Mouse (Mus musculus): ENCODE measurements around the gene Rps28. TPM values are rescaled to one million over a fixed set of nuclear protein-coding genes. Genes with fewer than 3 reads are reported as not detected.
A peak's percentile ranks its signal among the peaks of the same experiment; 100 is the strongest.
"Not testable (repeated sequence)": the region's sequence is repeated elsewhere in the genome, so short reads cannot be mapped to it uniquely, and the experiment has no call there.

The Rps28 gene
- 1,000 to 10,000 TPM; 1,097 to 1,179 TPM for total RNA-seq (2021)

DNA sequence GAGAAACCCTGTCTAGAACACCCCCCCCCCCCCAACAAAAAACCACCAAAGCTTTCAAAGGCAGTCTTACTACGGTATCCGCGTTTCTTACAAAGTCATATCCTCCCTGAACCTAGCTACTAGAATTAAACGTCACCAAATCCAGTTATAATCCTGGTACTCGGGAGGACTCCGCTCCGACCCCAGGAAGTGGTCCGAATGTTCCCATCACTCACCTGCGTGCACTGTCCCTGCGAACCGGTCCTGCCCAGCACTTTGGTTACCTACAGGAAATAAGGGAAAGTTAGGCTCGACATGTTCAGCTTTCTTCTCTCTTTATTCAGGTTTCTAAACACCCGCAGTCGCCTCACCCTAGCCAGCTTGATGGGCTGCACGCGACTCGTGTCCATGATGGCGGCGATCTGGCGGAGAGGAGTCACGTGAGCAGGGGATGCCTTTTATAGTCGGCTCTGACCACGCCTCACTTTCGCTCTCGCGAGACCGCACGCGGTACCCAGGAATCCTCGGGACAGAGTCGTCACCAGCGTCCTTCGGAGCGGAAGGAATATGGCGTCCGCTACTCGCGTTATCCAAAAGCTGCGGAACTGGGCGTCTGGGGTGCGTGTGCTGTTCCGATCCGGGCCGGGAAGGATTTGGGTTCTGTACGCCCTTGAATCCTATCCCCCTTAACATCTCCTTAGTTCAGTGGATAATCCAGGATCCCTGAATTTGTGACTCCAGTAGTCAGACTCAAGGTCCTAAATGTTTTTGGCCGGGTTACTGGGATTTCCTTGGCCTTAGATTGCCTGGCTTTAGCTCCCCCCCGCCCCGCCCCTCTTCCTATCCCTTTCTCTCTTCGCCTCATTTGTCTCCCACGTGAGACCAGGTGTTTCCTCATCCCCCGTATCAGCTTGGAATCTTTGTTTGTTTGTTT is at the start of gene Rps28, which contains the start of gene Ndufa7:
Gene Rps28 (minus strand): TSS at position 479 of the 913 bp plus-strand sequence.
Gene Ndufa7 (plus strand): TSS at position 489 of the 913 bp plus-strand sequence.
- DNase-seq = peak; percentile 99

DNA sequence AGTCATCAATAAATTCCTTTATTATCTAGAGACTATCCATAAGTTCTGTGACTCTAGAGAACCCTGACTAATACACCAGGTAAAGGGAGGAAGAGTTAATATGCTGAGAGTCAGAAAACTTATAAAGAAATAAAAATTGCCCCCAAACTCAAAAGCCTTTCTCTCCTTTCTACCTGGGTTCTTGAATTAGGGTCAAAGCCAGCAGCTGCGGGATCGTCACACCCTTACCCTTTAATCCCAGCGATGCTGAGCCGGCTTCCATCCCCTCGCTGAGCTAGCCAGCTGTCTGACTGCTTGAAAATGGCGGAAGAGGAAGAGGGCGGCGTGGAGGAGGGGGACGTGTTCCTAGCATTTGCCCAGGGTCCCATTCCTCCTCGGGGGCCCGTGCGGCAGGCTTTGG is 49.2 kb upstream of the Rps28 start, which contains the start of gene Gm7029:
Gene Gm7029 (plus strand): TSS at position 301 of the 400 bp plus-strand sequence.
- not testable (repeated sequence) for DNase-seq

DNA sequence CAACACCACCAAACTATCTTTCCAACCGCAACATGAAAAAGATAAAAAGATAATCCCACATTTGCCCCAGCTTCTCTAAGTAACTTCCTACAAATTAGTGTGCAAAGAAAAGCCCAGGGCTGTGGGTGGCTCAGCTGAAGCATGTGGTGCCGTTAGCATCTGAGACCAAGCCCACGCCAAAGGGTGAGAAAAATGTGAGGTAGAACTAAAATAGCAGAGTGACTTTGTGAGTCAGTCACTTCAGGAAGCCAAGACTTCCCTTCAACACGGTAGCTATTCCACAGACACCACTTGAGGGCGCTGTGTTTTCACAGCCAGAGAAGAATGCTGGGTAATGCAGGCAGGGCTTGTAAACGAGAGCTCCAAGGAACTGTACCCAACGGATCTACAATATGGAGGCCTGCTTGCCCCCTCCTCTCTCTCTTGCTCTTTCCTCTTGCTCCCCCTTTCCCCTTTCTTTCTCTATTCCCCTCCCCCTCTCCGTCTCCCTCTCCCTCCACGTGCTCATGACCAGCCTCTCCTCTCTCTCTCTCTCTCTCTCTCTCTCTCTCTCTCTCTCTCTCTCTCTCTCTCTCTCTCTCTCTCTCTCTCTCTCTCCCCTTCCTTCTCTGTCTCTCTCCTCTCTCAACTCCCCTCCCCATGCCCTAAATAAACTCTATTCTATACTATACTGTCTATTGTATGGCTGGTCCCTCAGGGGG is 41.1 kb upstream of the Rps28 start:
- peak; percentile 62 for DNase-seq

DNA sequence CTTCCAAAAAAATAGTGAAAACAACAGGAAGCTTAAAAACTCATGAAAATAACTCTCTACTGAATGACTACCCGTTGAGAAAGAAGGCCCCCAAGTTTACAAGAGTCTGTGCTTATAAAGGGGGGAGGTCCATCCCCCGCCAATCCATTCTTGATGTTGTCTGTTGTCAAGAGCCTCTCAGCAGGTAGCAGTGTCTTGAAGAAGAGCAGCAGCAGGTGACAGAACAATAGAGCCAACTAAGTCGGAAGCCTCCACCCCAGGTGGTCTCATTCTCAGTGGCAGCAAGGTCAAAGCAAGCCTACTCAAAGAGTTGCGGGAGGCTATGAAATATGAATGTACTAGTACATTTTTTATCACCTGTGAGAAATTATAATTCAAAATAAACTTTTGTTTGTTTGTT is 33.5 kb upstream of the Rps28 start:
- no peak for DNase-seq

DNA sequence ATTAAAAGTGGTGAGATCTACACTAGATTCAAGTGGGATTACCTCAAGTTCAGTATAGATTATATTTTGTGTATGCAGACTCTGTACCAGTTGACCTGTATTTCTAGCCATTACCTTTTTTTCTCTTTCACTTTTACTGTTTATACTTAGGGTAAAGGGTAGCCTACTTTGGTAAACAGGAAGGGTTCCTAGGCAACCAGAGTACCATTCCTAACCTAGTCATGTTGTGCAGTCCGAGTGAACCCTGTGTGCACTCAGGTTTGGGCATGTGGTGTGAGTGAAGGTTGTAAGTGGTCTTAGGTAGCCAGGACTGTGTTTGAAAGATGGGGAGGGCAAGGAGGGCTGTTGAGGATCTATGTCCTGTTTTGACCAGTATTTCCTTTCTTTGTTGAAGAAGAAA is 27.0 kb upstream of the Rps28 start:
- DNase-seq = no peak

DNA sequence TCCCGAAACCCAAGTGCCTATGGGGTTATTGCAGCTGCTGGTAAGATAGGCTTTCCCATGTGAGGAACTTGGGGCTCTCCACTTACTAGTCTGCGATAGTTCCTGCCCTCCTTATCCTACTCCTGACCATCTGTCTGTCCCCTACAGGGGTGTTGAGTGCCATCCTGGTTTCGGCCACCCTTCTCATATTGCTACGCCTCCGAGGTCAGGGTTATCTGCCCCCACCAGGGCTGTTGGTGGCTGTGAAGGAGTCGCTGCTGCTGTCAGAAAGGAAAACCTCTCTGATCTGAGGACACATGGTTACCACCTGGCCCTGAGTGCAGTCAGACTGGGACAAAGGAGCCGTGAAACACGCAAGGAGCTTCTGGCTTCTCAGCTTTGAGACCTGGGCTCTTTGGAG is 23.8 kb upstream of the Rps28 start:
- no peak for DNase-seq

DNA sequence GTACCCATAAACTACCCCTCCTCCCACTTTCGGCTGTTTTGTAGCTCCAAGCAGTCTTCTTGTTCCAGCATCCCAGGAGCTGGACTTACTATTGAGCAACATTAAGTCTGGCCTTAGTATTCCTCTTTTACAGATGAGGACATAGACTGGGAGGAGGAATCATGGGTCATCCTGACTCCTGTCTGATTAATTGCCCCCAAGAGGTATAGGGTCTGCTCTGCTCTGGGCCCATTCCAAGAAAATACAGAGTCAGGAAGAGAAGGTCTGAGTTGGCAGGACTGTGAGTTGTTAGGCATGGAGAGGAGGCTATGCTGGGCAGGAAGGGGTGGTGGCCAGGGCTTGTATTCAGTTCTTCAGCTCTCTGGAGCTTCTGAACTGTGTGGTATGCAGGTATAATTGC is 19.8 kb upstream of the Rps28 start:
- no peak for DNase-seq

DNA sequence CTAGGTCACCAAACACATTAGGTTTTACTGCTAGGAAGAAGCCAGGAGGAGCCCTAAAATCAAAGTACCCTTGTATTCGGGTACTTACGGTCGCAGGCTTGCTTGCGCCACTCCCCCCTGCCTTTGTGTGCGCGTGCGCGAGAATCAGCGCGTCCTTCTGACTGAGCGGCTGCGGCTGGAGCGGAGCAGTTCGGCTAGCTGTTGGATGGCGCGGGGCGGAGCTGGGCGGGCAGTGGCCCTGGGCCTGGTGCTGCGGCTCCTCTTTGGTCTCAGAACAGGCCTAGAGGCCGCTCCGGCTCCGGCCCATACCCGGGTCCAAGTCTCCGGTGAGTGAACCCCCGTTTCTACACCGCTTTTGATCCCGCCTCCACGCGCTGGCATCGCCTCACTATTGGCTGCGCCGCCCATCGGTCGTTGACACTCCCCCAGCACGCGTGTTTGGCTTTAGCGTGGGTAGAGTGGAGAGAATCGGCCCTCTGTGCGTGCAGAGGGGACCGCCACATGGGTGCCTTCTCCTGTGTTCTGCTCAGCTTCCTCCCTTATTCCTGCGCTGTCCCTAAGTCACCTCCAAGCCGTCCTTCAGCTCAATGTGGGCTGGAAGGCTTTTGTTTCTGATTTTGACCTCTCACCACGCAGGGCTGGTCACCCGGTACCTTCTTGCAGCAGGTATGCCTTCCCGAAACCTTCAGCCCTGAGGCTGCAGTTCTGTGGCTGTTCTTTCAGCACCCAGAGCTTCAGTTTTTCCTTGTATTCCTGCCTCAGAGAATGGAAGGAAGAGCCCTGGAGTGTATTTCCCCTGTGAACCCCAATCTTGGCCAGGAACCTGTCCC is 18.8 kb upstream of the Rps28 start, which contains the start of gene Cd320:
Gene Cd320 (plus strand): TSS at position 126 of the 830 bp plus-strand sequence.
- peak; percentile 91 for DNase-seq

DNA sequence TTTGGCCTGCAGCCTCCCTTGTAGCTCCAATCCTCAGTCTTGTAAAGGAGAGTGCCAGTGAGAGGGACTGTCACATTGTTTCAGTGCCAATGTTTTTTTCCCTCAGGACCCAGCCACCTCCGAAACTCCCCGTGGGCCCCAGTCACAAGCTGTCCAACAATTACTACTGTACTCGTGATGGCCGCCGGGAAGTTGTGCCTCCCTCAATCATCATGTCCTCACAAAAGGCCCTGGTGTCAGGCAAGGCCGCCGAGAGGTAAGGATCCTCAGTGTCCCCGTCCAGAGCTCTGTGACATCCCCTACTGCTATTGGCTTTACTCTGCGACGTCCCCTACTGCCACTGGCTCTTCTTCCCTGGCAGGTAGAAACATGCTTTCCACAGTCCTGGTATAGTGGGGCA is 5.2 kb upstream of the Rps28 start:
- DNase-seq = no peak

DNA sequence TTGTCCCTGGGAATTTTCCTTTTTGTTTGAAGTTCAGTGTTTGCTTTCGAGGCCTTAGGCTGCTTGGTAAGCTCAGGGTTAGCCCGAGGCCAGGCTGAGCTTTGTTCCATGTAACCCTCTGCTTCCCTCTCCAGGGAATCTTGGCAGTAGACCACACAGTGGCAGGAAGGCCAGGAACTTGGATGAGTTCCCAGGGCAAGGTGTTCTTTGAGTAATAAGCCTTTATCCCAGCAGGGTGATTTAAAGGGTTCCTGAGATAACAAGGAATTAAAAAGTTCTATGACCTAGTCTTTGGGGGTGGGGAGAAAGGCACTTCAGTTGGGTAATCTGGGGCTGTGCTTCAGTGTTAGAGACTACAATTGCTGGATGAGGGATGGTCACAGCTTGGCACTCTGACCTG is 4.5 kb upstream of the Rps28 start:
- DNase-seq = peak; percentile 86

DNA sequence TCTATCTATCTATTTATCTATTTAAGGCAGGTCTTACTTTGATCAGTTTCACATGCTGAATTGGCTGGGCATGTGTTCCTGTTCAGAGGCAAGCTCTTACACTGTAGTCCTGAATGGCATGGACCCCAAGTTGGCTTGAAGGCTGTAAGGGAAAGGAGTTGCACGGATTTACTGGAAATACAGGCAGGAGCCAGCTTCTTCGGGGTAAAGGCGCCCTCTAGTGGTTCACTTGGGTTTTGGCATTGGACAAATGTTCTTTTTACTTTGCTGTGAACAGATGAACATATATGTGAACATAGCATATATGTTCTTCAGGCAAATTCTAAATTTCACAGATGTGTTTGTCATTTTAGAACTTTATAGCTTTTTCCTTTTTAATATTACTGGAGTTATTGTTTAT is 2.5 kb upstream of the Rps28 start:
- DNase-seq = peak; percentile 87

DNA sequence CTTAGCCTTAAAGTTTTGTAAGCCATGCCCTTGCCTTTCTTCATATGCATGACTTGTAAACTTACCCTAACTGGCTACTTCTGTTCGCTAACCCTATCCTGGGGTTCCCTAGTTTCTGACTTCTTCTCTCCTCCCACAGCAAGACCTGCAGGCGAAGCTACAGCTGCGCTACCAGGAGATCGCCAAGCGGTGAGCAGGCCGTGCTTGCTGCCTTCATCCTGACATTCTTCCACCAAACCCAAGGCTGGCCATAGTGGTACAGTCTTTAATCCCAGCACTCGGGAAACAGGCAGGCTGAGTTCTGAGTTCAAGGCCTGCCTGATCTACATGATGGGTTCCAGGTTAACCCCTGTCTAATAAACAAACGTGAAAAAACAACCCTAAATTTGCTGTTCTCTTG is 1.1 kb upstream of the Rps28 start:
- DNase-seq = no peak

DNA sequence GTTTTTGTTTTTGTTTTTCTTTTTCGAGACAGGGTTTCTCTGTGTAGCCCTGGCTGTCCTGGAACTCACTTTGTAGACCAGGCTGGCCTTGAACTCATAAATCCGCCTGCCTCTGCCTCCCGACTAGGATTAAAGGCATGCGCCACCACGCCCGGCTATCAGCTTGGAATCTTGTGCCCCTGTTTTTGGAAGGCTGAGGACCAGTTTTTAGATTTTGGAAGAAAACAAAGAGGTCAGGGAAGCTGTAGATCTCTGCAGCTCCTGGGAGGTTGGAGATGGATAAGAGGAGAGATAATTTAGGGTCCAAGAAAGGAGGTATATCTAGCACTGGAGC is 602 bp upstream of the Rps28 start:
- not testable (repeated sequence) for DNase-seq

DNA sequence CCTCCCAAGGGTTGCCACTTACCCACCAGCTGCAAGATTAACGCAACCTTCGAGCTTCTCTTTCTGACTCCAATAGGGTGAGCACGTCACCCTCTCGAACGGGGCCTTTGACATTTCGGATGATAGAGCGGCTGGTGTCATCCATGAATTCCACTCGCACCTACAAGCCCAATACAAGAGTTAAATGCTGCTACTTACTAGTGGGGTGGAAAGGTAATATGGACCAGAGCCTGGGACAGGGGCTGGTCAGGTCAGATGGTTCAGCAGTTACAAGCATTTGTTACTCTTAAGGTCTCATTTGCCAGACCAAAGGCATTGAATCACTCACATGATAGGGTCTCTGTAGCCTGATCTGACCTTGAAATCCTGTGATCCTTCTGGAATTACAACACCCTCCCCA is 1.2 kb downstream of the Rps28 start:
- DNase-seq = not testable (repeated sequence)

DNA sequence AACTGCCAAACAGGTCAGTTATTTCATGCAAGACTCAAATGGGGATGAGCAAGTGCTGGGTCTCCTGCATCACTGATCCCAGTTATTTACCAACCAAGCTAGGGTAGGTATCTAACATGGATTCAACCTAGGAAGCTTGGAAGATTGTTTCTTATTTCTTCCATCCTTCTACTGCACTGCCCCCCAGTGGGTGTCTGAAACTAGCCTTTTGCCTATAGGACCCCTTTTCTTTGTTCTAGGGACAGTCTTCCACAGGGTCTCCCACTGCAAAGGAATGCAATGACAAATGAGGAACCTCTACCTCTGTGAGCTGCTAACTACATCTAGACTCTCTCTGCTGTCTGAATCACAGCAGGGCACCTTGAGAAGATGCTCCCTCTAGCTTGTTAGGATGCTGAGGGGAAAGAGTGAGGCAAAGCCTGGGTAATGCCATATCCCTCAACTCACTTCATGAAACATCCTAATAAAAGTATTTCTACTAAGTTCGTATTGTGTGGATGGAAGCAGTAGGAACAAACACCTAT is 1.9 kb downstream of the Rps28 start:
- DNase-seq = no peak

DNA sequence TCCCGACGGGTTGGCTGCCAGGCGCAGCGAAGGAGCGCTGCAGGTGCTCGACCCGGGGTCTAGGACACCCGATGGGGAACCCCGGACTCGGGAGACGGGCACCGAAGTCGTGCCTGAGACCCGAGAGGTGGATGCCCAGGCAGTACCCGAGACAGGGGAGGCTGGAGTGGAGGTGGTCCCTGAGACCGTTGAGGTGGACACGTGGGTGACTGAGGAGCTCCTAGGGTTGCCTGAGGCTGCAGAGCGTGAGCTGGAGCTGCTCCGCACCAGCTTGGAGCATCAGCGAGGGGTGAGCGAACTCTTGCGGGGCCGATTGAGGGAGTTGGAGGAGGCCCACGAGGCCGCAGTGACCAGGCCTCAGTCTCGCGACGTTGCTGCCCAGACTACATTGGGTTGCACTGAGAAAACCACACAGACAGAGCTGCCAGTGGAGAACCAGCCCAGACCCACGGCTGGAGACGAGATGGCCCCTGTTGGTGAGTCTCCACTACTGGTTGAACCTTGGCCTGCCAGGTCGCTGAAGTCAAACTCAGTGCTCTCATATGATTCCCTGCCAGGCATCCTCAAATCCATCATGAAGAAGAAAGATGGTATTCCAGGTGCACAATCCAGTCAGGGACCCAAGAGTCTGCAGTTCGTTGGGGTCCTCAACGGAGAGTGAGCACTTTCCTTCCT is 6.3 kb downstream of the Rps28 start:
- DNase-seq = no peak

DNA sequence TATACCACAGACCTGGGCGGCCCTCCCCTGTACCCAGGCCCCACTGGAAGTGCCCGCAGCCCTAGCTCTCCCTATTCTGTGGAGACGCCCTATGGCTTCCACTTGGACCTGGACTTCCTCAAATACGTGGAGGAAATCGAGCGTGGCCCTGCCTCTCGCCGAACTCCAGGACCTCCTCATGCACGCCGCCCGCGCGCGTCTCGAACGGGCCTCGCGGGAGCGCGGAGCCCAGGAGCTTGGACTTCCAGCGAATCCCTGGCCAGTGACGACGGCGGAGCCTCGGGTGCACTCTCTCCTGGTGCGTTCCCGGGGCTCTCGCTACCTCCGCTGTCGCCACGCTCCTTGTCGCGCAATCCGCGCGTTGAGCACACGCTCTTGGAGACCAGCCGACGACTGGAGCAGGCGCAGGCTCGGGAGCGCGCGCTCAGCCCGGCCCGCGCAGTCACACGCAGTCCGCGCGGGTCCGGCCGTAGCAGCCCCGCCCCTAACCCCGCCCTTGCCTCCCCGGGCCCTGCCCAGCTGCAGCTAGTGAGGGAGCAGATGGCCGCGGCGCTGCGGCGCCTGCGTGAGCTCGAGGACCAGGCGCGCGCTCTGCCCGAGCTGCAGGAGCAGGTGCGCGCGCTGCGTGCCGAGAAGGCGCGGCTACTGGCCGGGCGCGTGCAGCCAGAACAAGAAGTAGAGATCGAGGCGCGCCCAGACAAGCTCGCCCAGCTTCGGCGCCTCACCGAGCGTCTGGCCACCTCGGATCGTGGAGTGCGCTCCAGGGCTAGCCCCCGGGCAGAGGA is 7.0 kb downstream of the Rps28 start:
- peak; percentile 90 for DNase-seq

DNA sequence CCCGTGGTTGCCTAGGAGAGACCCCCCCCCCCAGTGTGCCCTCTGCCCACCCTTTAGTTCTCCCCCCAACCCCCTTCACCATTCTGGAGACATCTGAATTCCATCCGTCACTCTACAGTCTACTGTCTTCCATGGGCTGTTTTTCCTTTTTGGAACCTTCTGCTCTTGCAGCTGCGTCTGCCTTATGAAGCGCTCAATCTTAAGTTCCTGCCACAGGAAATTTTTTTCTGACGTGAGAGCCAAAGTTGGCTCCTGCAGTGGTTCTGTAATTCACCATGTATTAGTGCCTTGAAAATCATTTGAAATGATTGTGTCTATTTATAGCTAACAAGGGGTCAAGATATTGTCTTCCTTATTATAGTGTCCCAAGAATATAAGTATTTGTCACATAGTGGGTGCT is 7.8 kb downstream of the Rps28 start:
- no peak for DNase-seq

DNA sequence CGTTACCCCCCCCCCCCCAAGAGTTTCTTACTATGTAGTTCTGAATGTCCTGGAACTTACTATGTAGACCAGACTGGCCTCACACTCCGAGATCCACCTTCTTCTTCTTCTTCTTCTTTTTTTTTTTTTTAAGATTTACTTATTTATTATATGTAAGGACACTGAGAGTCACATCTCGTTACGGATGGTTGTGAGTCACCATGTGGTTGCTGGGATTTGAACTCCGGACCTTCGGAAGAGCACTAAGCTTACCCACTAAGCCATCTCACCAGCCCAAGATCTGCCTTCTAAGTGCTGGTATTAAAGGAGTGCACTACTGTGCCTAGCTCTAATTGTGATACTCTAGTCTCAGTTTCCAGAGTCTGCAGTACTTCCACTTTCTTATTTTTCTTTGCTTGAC is 9.0 kb downstream of the Rps28 start:
- no peak for DNase-seq

DNA sequence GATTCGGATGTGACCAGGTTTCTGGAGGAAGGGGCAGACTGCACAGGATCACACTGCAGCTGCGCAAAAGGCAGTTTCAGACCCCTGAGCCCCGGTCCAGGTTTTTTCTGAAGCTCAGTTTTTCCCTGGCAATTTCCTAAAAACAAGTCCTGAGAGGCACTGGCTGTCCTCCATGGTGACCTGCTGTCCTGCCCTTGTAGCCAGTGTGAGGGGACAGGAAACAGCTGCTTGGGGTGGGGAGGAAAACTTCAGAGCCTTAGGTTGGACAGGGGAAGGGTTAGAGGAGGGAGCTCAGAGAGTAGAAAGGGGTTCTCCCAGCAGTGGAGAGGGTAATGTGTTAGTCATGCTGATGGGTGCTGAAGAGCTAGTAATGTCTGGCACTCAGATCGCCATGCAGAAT is 11.4 kb downstream of the Rps28 start:
- peak; percentile 58 for DNase-seq

DNA sequence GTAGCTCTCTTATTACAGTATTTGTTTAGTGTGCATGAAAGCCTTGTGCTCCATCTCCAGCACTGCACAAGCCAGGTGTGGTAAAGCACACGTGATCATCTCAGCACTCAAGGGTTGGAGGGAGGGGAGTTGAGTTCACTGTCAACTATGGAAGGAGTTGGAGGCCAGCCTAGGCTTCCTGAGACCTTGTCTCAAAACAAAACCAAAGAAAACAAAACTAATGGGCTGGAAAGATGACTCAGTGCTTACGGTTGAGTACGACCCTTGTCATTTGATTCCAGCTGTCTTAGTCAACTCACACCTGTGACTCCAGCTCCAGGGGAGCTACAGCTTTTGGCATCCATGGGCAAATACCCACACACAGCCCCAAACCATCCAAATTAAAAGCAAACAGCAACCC is 11.9 kb downstream of the Rps28 start:
- DNase-seq = no peak

Data from heart, postnatal 4 days (tissue).